Mouse (Mus musculus): Measurements from ENCODE around the gene Cirbp.

The Cirbp gene

GRCm38 (mm10) chr10:80137626-80138552, 27.9 kb upstream of the Cirbp start:
- no peak for DNase-seq (ENCODE audit: extremely low read depth, low read depth, low spot score)

GRCm38 (mm10) chr10:80138553-80139438, 27.0 kb upstream of the Cirbp start, which contains the start of gene Atp5d:
Atp5d (plus strand) TSS chr10:80138632.
- DNase-seq (ENCODE audit: extremely low read depth, low read depth, low spot score): no peak

- no peak for DNase-seq (ENCODE audit: extremely low read depth, low read depth, low spot score)
Measured at GRCm38 (mm10) chr10:80139439-80139775, 26.4 kb upstream of the Cirbp start.

- DNase-seq (ENCODE audit: extremely low read depth, low read depth, low spot score): no peak
Measured at GRCm38 (mm10) chr10:80139975-80140665, 25.7 kb upstream of the Cirbp start.

GRCm38 (mm10) chr10:80140666-80141035, 25.1 kb upstream of the Cirbp start, which contains the start of gene Cbarp:
Cbarp (minus strand) TSS chr10:80140835.
- DNase-seq (ENCODE audit: extremely low read depth, low read depth, low spot score): no peak

- DNase-seq (ENCODE audit: extremely low read depth, low read depth, low spot score): no peak
Measured at GRCm38 (mm10) chr10:80141243-80141642, 24.5 kb upstream of the Cirbp start.

- peak; percentile 85 for DNase-seq (ENCODE audit: extremely low read depth, low read depth, low spot score)
Measured at GRCm38 (mm10) chr10:80141786-80142529, 23.8 kb upstream of the Cirbp start.

GRCm38 (mm10) chr10:80142530-80142925, 23.3 kb upstream of the Cirbp start:
- no peak for DNase-seq (ENCODE audit: extremely low read depth, low read depth, low spot score)

GRCm38 (mm10) chr10:80143664-80144063, 22.1 kb upstream of the Cirbp start:
- no peak for DNase-seq (ENCODE audit: extremely low read depth, low read depth, low spot score)

GRCm38 (mm10) chr10:80144159-80144558, 21.6 kb upstream of the Cirbp start:
- no peak for DNase-seq (ENCODE audit: extremely low read depth, low read depth, low spot score)

- no peak for DNase-seq (ENCODE audit: extremely low read depth, low read depth, low spot score)
Measured at GRCm38 (mm10) chr10:80144864-80145838, 20.6 kb upstream of the Cirbp start.

GRCm38 (mm10) chr10:80145896-80146295, 19.9 kb upstream of the Cirbp start:
- no peak for DNase-seq (ENCODE audit: extremely low read depth, low read depth, low spot score)

GRCm38 (mm10) chr10:80146568-80147011, 19.2 kb upstream of the Cirbp start:
- DNase-seq (ENCODE audit: extremely low read depth, low read depth, low spot score): no peak

- DNase-seq (ENCODE audit: extremely low read depth, low read depth, low spot score): no peak
Measured at GRCm38 (mm10) chr10:80147146-80147718, 18.6 kb upstream of the Cirbp start.

- no peak for DNase-seq (ENCODE audit: extremely low read depth, low read depth, low spot score)
Measured at GRCm38 (mm10) chr10:80147719-80148601, 17.8 kb upstream of the Cirbp start, which contains the start of gene Midn. Midn (plus strand) TSS chr10:80148272.

GRCm38 (mm10) chr10:80148610-80149290, 17.0 kb upstream of the Cirbp start:
- no peak for DNase-seq (ENCODE audit: extremely low read depth, low read depth, low spot score)

Measured in fat pad, adult 2 months (tissue).